Mouse (Mus musculus) inflammation-experienced regulatory T-cells (primary cell): ENCODE results near the gene Gm26727. TPM values are rescaled to one million over a fixed set of nuclear protein-coding genes. Genes with fewer than 3 reads are reported as not detected.

Experiments
- polyA plus RNA-seq, 2 experiments: library from polyadenylated mRNA; unstranded; fragments of 100-300 nt; shearing (Covaris generic); gene quantifications; one replicate each; pipeline ENCODE4 v1.2.1; 2017

Gene Gm26727
- polyA plus RNA-seq = not detected

GRCm38 (mm10) chr2:67433081-67433480, at the start of gene Gm26727:
Gene Gm26727 (minus strand): TSS chr2:67433181.

GRCm38 (mm10) chr2:67445780-67446179, 12.8 kb upstream of the Gm26727 start, which contains the start of gene Xirp2:
Gene Xirp2 (plus strand): TSS chr2:67446002.

GRCm38 (mm10) chr2:67413425-67413824, 19.6 kb downstream of the Gm26727 start, which contains the start of gene Gm21830:
Gene Gm21830 (plus strand): TSS chr2:67413725.

Other genes starting within 250 kb of the Gm26727 start
- not detected for gene Gm21830, start 19.5 kb downstream of the Gm26727 start, polyA plus RNA-seq
- gene Xirp2, start 12.8 kb upstream of the Gm26727 start, polyA plus RNA-seq = under 1 TPM in 1 of 2 experiments, not detected in 1; 0.15 TPM
- 1 to 10 TPM; 1.1 to 1.8 TPM for gene B3galt1, start 132.7 kb upstream of the Gm26727 start, polyA plus RNA-seq